Mouse (Mus musculus) lung, postnatal 0 days (tissue): ENCODE measurements around the gene Grik3. TPM values are rescaled to one million over a fixed set of nuclear protein-coding genes. Genes with fewer than 3 reads are reported as not detected.

Experiments used
- ATAC-seq: fragments of 200-750 bp; cut with Nextera tagmentation; 2 replicates; pipeline ENCODE4 v1.8.0; 2017; ENCODE audit warnings: moderate library complexity
- DNase-seq: peaks from one replicate; pipeline ENCODE4 v3.0.0-alpha.2; 2016; ENCODE audit warnings: low spot score
- H3K27ac ChIP-seq: fragments of 300-500 bp; sonication (generic); 2 replicates; pipeline ENCODE4 v1.5.1; 2014; ENCODE audit warnings: antibody characterized with exemption, mild to moderate bottlenecking, low read length, mixed read lengths
- H3K27me3 ChIP-seq: fragments of 300-500 bp; sonication (generic); replicated peaks from 2 replicates; pipeline ENCODE4 v1.6.1; 2014; ENCODE audit warnings: low read length, mixed read lengths; ENCODE audit not compliant: insufficient read depth
- H3K36me3 ChIP-seq: fragments of 300-500 bp; sonication (generic); 2 replicates; pipeline ENCODE4 v1.6.1; 2014; ENCODE audit warnings: low read length, mixed read lengths; ENCODE audit not compliant: insufficient read depth
- H3K4me1 ChIP-seq: fragments of 300-500 bp; sonication (generic); 2 replicates; pipeline ENCODE4 v1.6.1; 2014; ENCODE audit warnings: antibody characterized with exemption, low read depth, low read length, mixed read lengths; ENCODE audit not compliant: insufficient read depth
- H3K4me2 ChIP-seq: fragments of 300-500 bp; sonication (generic); replicated peaks from 2 replicates; pipeline ENCODE4 v1.6.1; 2014; ENCODE audit warnings: low read depth, mild to moderate bottlenecking, low read length, moderate library complexity, mixed read lengths
- H3K4me3 ChIP-seq: fragments of 300-500 bp; sonication (generic); 2 replicates; pipeline ENCODE4 v1.5.1; 2014; ENCODE audit warnings: low read depth, low read length
- H3K9ac ChIP-seq: fragments of 300-500 bp; sonication (generic); replicated peaks from 2 replicates; pipeline ENCODE4 v1.6.1; 2014; ENCODE audit warnings: low read depth, mild to moderate bottlenecking
- H3K9me3 ChIP-seq: fragments of 300-500 bp; sonication (generic); 2 replicates; pipeline ENCODE4 v1.6.1; 2016; ENCODE audit warnings: low read length, mixed read lengths
- CTCF ChIP-seq: IDR thresholded peaks from 2 replicates; pipeline ENCODE4 v1.5.1; 2016; ENCODE audit warnings: antibody characterized with exemption, mild to moderate bottlenecking
- EP300 ChIP-seq: IDR thresholded peaks from 2 replicates; pipeline ENCODE4 v1.6.1; 2016; ENCODE audit warnings: antibody characterized with exemption, mild to moderate bottlenecking, control low read depth
- WGBS: fragments of 180-500 bp; shearing (Covaris S2); extraction: QIAGEN DNeasy Blood & Tissue Kit; methylation state at CpG from one replicate; pipeline ENCODE4 v1.1.7; 2014; 5-methylcytosine and 5-hydroxymethylcytosine counted together
- polyA plus RNA-seq: library from polyadenylated mRNA; unstranded; fragments of >200 nt; fragmentation: Nextera tagmentation; extraction: Ambion mirVana; gene quantifications from 2 replicates; pipeline ENCODE4 v1.2.1, GENCODE M21; 2015

The Grik3 gene
- polyA plus RNA-seq, 1 experiment from 2014 or later: not detected

DNA sequence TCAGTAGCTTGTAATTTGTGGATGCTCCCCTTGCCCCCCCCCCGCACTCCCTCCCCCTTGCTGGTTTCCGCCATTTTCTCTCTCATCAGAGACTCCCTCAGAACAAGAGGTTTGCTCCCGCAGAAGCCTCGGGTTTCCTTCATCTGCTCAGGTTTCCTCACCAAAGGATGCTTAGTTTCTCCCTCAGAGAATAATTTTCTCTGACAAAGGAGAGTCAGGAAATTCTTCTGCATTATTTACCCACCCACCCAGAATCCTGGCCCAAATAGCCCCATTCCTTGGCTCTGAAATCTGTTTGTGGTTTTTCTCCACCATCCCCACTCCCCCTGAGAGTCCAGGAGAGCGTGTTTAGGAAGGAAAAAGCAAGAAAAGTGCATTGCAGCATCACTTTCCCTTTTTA is 89.8 kb downstream of the Grik3 start:
- Histone ChIP-seq H3K27ac (no peak overlapping the region), H3K27me3 (no peaks in the 10 kb centered on the region), H3K4me1 (no peaks in the 10 kb centered on the region), H3K9me3 (no peaks in the 10 kb centered on the region), H3K4me2 (no peak overlapping the region), H3K36me3 (no peaks in the 10 kb centered on the region), H3K9ac (no peak overlapping the region), H3K4me3 (no peak overlapping the region)
- ATAC-seq (no peak), DNase-seq (no peak)
- TF ChIP-seq CTCF: no peak
- TF ChIP-seq EP300: no peak
- WGBS: 41% methylated on average over 5 of the region's 5 CpGs

- H3K27me3 ChIP-seq: no peaks in the 10 kb centered on the region; the same call in 1 of the 2 replicates
- H3K4me3 ChIP-seq: no peak overlapping the region
- H3K9ac ChIP-seq: no peak overlapping the region
- no peaks in the 10 kb centered on the region for H3K36me3 ChIP-seq
- WGBS: 81% methylated on average over 9 of the region's 9 CpGs
- ATAC-seq (no peak), DNase-seq (no peak)
- H3K4me1 ChIP-seq: no peaks in the 10 kb centered on the region
- no peaks in the 10 kb centered on the region for H3K9me3 ChIP-seq
- TF ChIP-seq CTCF: no peak
- no peak overlapping the region for H3K4me2 ChIP-seq
- H3K27ac ChIP-seq: no peak overlapping the region
These were observed 92.8 kb downstream of the Grik3 start for GRCm38 (mm10) chr4:125583272-125583671.

DNA sequence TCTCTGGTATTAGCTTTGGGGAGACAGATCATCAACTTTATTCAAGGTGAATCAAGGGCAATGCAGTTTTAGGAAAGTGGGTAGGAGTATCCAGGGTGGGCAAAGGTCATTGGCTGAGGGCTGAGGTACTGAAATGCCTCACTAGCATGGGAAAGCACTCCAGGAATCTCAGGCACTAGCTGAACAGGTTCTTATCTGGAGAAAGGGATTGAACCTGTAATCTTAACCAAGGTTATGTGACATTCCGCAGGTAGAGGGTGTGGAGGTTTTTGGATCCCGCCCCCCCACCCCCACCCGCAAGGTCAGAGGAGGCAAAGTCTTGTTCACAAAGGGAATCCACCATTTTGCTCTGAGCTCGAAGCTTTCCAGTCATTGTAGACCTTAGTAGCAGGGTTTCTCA is 93.4 kb downstream of the Grik3 start:
- no peaks in the 10 kb centered on the region for H3K36me3 ChIP-seq
- H3K4me3 ChIP-seq: no peak overlapping the region
- no peak overlapping the region for H3K9ac ChIP-seq
- WGBS: 56% methylated on average over 4 of the region's 4 CpGs
- no peak overlapping the region for H3K4me2 ChIP-seq
- ATAC-seq: no peak
- H3K9me3 ChIP-seq: no peaks in the 10 kb centered on the region
- no peak overlapping the region for H3K27ac ChIP-seq
- no peak for DNase-seq
- no peaks in the 10 kb centered on the region; the same call in 1 of the 2 replicates for H3K27me3 ChIP-seq
- H3K4me1 ChIP-seq: no peaks in the 10 kb centered on the region
- TF ChIP-seq EP300 (no peak), CTCF (no peak)

- H3K4me1 ChIP-seq: no peaks in the 10 kb centered on the region
- no peak for ATAC-seq
- WGBS: 69% methylated on average over 3 of the region's 3 CpGs
- H3K9ac ChIP-seq: no peak overlapping the region
- no peaks in the 10 kb centered on the region for H3K36me3 ChIP-seq
- H3K4me3 ChIP-seq: no peak overlapping the region
- H3K9me3 ChIP-seq: no peaks in the 10 kb centered on the region
- no peaks in the 10 kb centered on the region; the same call in 1 of the 2 replicates for H3K27me3 ChIP-seq
- TF ChIP-seq CTCF (no peak), EP300 (no peak)
- no peak for DNase-seq
- no peak overlapping the region for H3K27ac ChIP-seq
- no peak overlapping the region for H3K4me2 ChIP-seq
These were observed 94.2 kb downstream of the Grik3 start for GRCm38 (mm10) chr4:125584676-125585075.

- Histone ChIP-seq H3K27me3 (no peaks in the 10 kb centered on the region; the same call in 1 of the 2 replicates), H3K4me3 (no peak overlapping the region), H3K4me2 (no peak overlapping the region), H3K9me3 (no peaks in the 10 kb centered on the region), H3K4me1 (no peaks in the 10 kb centered on the region), H3K36me3 (no peaks in the 10 kb centered on the region), H3K9ac (no peak overlapping the region), H3K27ac (no peak overlapping the region)
- TF ChIP-seq CTCF: no peak
- no peak for TF ChIP-seq EP300
- WGBS: 6% methylated on average over 12 of the region's 12 CpGs
- DNase-seq (no peak), ATAC-seq (no peak)
These were observed 97.1 kb downstream of the Grik3 start for GRCm38 (mm10) chr4:125587577-125587976.

- no peak for TF ChIP-seq CTCF
- no peak for TF ChIP-seq EP300
- no peak overlapping the region for H3K27ac ChIP-seq
- peak; percentile 30 for DNase-seq
- H3K36me3 ChIP-seq: no peaks in the 10 kb centered on the region
- ATAC-seq: no peak
- H3K9ac ChIP-seq: no peak overlapping the region
- H3K4me2 ChIP-seq: no peak overlapping the region
- no peak overlapping the region for H3K4me3 ChIP-seq
- 3% methylated on average over 14 of the region's 14 CpGs for WGBS
- no peaks in the 10 kb centered on the region for H3K4me1 ChIP-seq
- H3K9me3 ChIP-seq: no peaks in the 10 kb centered on the region
- no peaks in the 10 kb centered on the region; the same call in 1 of the 2 replicates for H3K27me3 ChIP-seq
These were observed 99.9 kb downstream of the Grik3 start for GRCm38 (mm10) chr4:125590241-125590919.

- no peak overlapping the region for H3K9ac ChIP-seq
- TF ChIP-seq CTCF (no peak), EP300 (no peak)
- 16% methylated on average over 4 of the region's 4 CpGs for WGBS
- H3K36me3 ChIP-seq: no peaks in the 10 kb centered on the region
- no peak overlapping the region for H3K27ac ChIP-seq
- no peaks in the 10 kb centered on the region; the same call in 1 of the 2 replicates for H3K27me3 ChIP-seq
- H3K4me1 ChIP-seq: no peaks in the 10 kb centered on the region
- ATAC-seq (no peak), DNase-seq (no peak)
- H3K4me2 ChIP-seq: no peak overlapping the region
- no peaks in the 10 kb centered on the region for H3K9me3 ChIP-seq
- H3K4me3 ChIP-seq: no peak overlapping the region
These were observed 102.2 kb downstream of the Grik3 start for GRCm38 (mm10) chr4:125592663-125593062.
